In genomic region chr11:96685381-96685780, GRCm38 (mm10) we compare ENCODE assay signal across 13 mouse cellular contexts.
DNase-seq lines count a peak whose midpoint lies in the region; TF ChIP-seq lines count a peak whose summit lies in the region.
"Had no signal": no experiment of that assay in that cellular context is flagged by ENCODE, and none has a peak within 500 bp of the region (broad histone marks: within the 10 kb centered on the region; RNA-seq: fewer than 3 reads in every experiment).

No protein-coding gene starts in this region.

- H3K4me1 ChIP-seq in bone marrow, adult 2 months (ENCODE audit: control insufficient read depth, insufficient read depth, low read length) = no peaks in the 10 kb centered on the region
- H3K4me1 ChIP-seq: limb, embryonic 15.5 days had no signal

- intact Hi-C loops in left cerebral cortex, adult 2 months (cut with DNase I) = no loop called here
- intact Hi-C loops in left cerebral cortex, postnatal 25 days (cut with DNase I) = no loop called here

- no peak for TF ChIP-seq POLR2A in bone marrow, adult 2 months (IDR thresholded peaks at IDR 0.05; ENCODE audit: borderline replicate concordance, control insufficient read depth, low read depth, low read length)

- no peak for DNase-seq in left cerebral cortex, adult 2 months (ENCODE audit: extremely low spot score in 1 of 2, low spot score in 2 of 2)
- DNase-seq in left cerebral cortex, postnatal 25 days (ENCODE audit: low spot score in 2 of 2) = no peak
- peak; percentile 19 for DNase-seq in 3T3-L1 (ENCODE audit: low read depth, low spot score)
- DNase-seq in CD4-positive helper T cell, adult 2 months (ENCODE audit: low read depth, low spot score) = peak; percentile 27
- DNase-seq in c-Kit-positive CD71-positive TER-119-positive erythroid progenitor cells, embryonic 14.5 days (ENCODE audit: low spot score) = no peak
- no peak for DNase-seq in cerebellum, adult 9-10 months
- DNase-seq: gastrocnemius, postnatal 36 days; heart, postnatal 10 days; kidney, adult 8-10 months had no signal

- H3K27ac ChIP-seq in left cerebral cortex, adult 2 months = no peak overlapping the region
- H3K27ac ChIP-seq in bone marrow, adult 2 months (ENCODE audit: control insufficient read depth, insufficient read depth, low read depth, low read length, poor library complexity) = no peak overlapping the region
- H3K27ac ChIP-seq: limb, embryonic 15.5 days had no signal

- H3K4me3 ChIP-seq in left cerebral cortex, adult 2 months = no peak overlapping the region
- no peak overlapping the region for H3K4me3 ChIP-seq in bone marrow, adult 2 months (replicated peaks; ENCODE audit: control insufficient read depth, low read depth, low read length)
- H3K4me3 ChIP-seq: limb, embryonic 15.5 days; megakaryocyte, embryonic 14.5 days; myocyte had no signal

- WGBS in bone marrow, adult 2 months = 78% methylated on average over 2 of the region's 2 CpGs

- TF ChIP-seq CTCF in left cerebral cortex, adult 2 months (IDR thresholded peaks at IDR 0.05) = peak; percentile 13
- peak; percentile 55; the same call in 1 of the 2 replicates for TF ChIP-seq CTCF in bone marrow, adult 2 months (IDR thresholded peaks at IDR 0.05; ENCODE audit: control insufficient read depth, insufficient read depth, low read length)

Comparison
In these comparisons a context has a peak if more than half of its experiments do, and no peak if none do; other contexts are left out.
1. DNase-seq: peak in 3T3-L1 (single experiment) and CD4-positive helper T cell, adult 2 months (single experiment); none in left cerebral cortex, adult 2 months (0 of 2), left cerebral cortex, postnatal 25 days (0 of 2), c-Kit-positive CD71-positive TER-119-positive erythroid progenitor cells, embryonic 14.5 days (single experiment) and cerebellum, adult 9-10 months (single experiment).